Mouse (Mus musculus) gastrocnemius, postnatal 10 days (tissue): Measurements from ENCODE around the gene Mrpl39. TPM values are rescaled to one million over a fixed set of nuclear protein-coding genes. Genes with fewer than 3 reads are reported as not detected.

ENCODE experiments used
- DNase-seq: peaks from one replicate; pipeline ENCODE4 v3.0.0; 2021; ENCODE audit warnings: mixed read lengths
- microRNA-seq, 2 experiments: library from miRNA; unstranded; fragments of <30 nt; microRNA quantifications; one replicate each; pipeline ENCODE4 v1.2.0; 2021
- total RNA-seq, 2 experiments: library from RNA; stranded (reverse); gene quantifications; 2 replicates each; pipeline ENCODE4 v1.2.3; 2021

Gene Mrpl39
- total RNA-seq, 2 experiments from 2014 or later, result 22.6 TPM

DNA sequence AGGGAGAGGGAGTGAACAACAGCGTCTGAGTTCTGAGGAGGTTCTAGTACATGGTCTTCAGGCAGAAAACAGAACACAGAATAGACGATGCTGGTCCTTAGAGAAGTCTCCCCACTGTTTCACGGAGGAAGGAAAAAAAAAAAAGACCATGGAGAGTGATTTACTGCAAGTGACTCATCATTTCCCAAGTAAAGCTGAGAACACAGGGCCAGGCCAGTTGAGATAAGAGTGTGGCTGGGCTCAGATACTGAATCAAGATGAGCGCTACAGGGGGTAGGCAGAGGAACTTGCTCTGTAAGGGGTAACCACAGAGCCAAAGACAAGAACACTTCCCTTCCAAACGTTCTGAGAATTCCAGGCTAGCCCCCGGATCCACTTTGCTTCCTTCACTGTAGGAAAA, 36.8 kb downstream of the Mrpl39 start:
- DNase-seq, result no peak

DNA sequence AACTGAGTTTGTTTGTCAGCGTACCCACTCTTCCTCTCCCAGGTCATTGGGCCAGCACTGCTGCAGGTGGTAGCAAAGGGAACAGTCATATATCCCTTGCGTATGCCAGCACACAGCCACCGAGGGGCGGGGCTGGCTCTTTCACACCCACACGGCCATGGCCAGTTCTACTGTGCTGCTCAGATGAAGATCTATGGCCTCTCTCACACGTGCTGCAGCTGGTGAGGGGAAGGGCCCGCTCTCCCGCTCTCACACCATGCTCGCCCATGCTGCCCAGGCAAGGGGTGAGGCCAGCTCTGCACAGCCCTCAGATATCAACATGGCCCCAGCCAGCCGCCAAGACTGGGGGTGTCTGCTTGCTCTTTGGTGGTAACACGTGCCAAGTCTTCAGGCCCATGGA, 39.4 kb downstream of the Mrpl39 start:
- DNase-seq, result no peak

DNA sequence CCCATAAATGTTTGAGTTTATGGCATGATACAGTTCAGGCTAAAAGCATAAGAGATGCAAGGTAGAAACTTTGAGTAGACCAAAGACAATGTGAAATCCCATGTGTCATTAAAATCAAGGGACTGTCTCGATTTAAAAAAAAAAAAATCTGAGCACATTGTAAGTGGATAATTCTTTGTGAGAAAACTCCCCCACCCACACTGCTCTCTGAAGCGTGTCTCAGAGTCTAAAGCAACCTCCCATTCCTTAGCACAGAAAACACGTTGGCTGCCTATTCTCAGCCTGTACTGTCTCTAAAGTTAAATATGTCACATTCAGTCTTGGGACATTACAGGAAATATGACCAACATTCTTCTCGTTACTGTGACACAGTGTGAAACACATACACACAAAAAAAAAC, 53.6 kb downstream of the Mrpl39 start:
- no peak for DNase-seq

DNA sequence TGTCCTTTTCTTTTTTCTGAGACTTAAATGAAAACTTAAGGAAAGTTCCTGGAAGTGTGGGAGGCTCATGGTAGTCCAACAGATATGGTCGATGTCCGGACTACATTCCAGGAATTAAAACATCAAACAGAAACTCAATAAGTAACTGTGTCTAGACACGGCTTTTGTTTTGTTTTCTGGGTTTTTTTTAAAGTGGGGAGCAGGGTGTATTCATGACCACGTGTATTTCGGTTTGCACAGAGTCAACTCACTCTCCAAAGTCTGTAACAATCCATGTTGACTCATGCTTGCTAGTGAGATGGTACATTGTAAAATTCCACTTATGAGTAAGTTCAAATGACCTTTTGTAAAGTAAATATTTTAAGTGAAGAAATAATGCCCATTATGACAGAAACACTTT, 54.8 kb downstream of the Mrpl39 start:
- DNase-seq, result no peak

DNA sequence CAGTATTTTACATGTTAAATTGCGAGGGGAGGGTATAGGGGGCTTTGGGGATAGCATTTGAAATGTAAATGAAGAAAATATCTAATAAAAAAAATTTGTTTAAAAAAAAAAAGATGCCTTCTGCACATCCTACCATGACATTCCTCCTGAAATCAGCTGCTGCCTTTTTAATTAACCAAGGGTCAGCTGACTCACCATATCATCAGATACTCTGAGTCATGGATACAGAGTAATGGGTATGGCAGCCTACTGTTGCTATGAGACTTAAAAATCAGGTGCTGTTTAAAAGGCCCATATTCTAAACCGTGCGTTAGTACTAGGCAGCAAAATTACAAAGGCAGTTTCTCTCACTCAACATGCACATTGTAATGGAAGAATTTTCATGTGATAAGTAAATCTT, 58.2 kb downstream of the Mrpl39 start:
- DNase-seq, result no peak

Small RNA genes within 50 kb of the gene (microRNA-seq; reads per million reads assigned to microRNA genes)
- 233 to 295 reads per million in 2 experiments for gene Mir155

Other genes with a start within 250 kb of the Mrpl39 start
- gene A730009L09Rik, start 220.6 kb downstream of the Mrpl39 start, total RNA-seq, result not detected
- 10 to 100 TPM; 24.3 to 25.4 TPM for gene Jam2, start 38.4 kb upstream of the Mrpl39 start, total RNA-seq
- 10 to 100 TPM; 29.3 to 35.7 TPM for gene Gabpa, start 99.2 kb upstream of the Mrpl39 start, total RNA-seq
- gene Atp5j, start 99.9 kb upstream of the Mrpl39 start, total RNA-seq, result 1,000 to 10,000 TPM in 1 of 2 experiments, 100 to 1,000 TPM in 1; 958 to 1,126 TPM